Mouse (Mus musculus) neural tube, embryonic 12.5 days (tissue): ENCODE data around the gene Slc30a4. TPM values are rescaled to one million over a fixed set of nuclear protein-coding genes. Genes with fewer than 3 reads are reported as not detected.

Experiments
- ATAC-seq: fragments of 200-750 bp; cut with Nextera tagmentation; 2 replicates; pipeline ENCODE4 v1.8.0; 2017; ENCODE audit warnings: low read depth, mild to moderate bottlenecking, moderate TSS enrichment, moderate library complexity; ENCODE audit not compliant: low FRiP score
- H3K27ac ChIP-seq: fragments of 300-500 bp; sonication (generic); 2 replicates; pipeline ENCODE4 v1.5.1; 2016
- H3K27me3 ChIP-seq: fragments of 300-500 bp; sonication (generic); replicated peaks from 2 replicates; pipeline ENCODE4 v1.6.1; 2016; ENCODE audit warnings: mild to moderate bottlenecking
- H3K36me3 ChIP-seq: fragments of 300-500 bp; sonication (generic); 2 replicates; pipeline ENCODE4 v1.6.1; 2016; ENCODE audit warnings: mild to moderate bottlenecking
- H3K4me1 ChIP-seq: fragments of 300-500 bp; sonication (generic); 2 replicates; pipeline ENCODE4 v1.6.1; 2016
- H3K4me2 ChIP-seq: fragments of 300-500 bp; sonication (generic); replicated peaks from 2 replicates; pipeline ENCODE4 v1.6.1; 2016; ENCODE audit warnings: mild to moderate bottlenecking
- H3K4me3 ChIP-seq: fragments of 300-500 bp; sonication (generic); 2 replicates; pipeline ENCODE4 v1.5.1; 2016
- H3K9ac ChIP-seq: fragments of 300-500 bp; sonication (generic); 2 replicates; pipeline ENCODE4 v1.6.1; 2016; ENCODE audit warnings: mild to moderate bottlenecking
- H3K9me3 ChIP-seq: fragments of 300-500 bp; sonication (generic); 2 replicates; pipeline ENCODE4 v1.6.1; 2016; ENCODE audit warnings: mild to moderate bottlenecking
- WGBS: fragments of 180-500 bp; shearing (Covaris S2); methylation state at CpG from one replicate; pipeline ENCODE4 v1.1.7; 2016; 5-methylcytosine and 5-hydroxymethylcytosine counted together
- microRNA counts: library from miRNA; unstranded; fragments of <30 nt; microRNA quantifications from one replicate; lab custom pipeline; 2017
- microRNA-seq: library from miRNA; unstranded; fragments of <30 nt; microRNA quantifications from one replicate; pipeline ENCODE4, GENCODE M21; 2017
- polyA plus RNA-seq: library from polyadenylated mRNA; unstranded; fragments of >200 nt; fragmentation: Nextera tagmentation; extraction: Ambion mirVana; gene quantifications from 2 replicates; pipeline ENCODE4 v1.2.1, GENCODE M21; 2016

The Slc30a4 gene
- polyA plus RNA-seq, 1 experiment from 2014 or later, result 9.4 TPM

DNA sequence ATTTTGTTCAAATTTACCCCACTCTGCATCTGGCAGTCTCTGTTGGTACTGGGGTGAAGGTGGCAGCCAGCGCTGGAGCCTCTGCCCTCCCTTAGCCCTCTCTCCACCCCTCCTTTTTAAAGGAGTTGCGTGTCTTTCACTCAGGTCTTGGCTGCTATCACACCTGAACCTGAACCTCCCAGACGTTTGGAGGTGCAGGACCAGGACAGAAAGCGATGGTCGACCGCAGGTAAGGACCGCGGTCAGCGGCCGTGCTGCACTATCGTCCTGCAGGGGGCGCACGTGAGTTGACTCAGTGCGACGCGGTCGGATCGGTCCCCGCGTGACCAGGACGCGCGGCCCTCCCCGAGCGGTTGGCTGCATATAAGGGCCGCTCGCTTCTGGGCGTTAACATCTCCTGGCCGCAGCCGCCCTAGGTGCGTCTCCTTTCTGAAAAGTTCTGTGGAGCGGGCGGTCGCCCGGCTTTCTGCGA, 64.9 kb downstream of the Slc30a4 start:
- Histone ChIP-seq H3K27me3 (peaks cover 6% of the 10 kb centered on the region; the same call in 1 of the 2 replicates), H3K4me3 (peak overlapping the region; percentile 32), H3K27ac (no peak overlapping the region), H3K4me1 (no peaks in the 10 kb centered on the region), H3K9ac (peak overlapping the region; percentile 52; the same call in 1 of the 2 replicates), H3K9me3 (no peaks in the 10 kb centered on the region), H3K36me3 (peaks cover 20% of the 10 kb centered on the region), H3K4me2 (peak overlapping the region; percentile 78)
- ATAC-seq, result peak; percentile 82
- 2% methylated on average over 36 of the region's 36 CpGs for WGBS

DNA sequence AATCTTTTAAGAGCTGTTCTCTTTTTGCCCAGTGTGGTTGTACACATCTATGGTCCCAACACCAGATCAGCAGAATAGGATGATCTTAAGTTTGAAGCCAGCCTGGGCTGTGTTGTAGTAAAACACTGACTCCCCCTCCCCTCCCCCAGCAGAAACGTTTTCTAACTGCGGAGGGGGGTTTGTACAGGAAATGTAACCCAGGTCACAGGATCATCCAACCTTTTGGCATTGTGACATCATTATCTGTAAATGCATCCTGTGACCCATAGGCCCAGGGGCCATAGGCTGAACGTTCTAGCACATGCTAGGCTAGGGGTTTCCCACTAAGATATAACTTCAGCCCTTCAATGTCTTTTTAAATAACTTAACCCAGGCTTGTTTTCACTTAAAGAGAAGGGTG, 65.8 kb downstream of the Slc30a4 start, which contains the start of gene AA467197:
AA467197 (plus strand) TSS at position 301 of the 400 bp plus-strand sequence.
- Histone ChIP-seq H3K4me3 (peak within 1 kb of the TSS; percentile 32), H3K27me3 (peaks cover 6% of the 10 kb centered on the region; the same call in 1 of the 2 replicates), H3K27ac (no peak within 1 kb of the TSS), H3K4me2 (peak within 1 kb of the TSS; percentile 78), H3K36me3 (peaks cover 22% of the 10 kb centered on the region), H3K4me1 (peaks cover 6% of the 10 kb centered on the region; the same call in 1 of the 2 replicates), H3K9me3 (no peaks in the 10 kb centered on the region), H3K9ac (peak within 1 kb of the TSS; percentile 52; the same call in 1 of the 2 replicates)
- ATAC-seq, result no peak
- 65% methylated on average over 3 of the region's 3 CpGs for WGBS

MicroRNA genes within 50 kb of the gene (microRNA counts, 519-probe panel; counts per million panel counts)
- microRNA mmu-miR-147 (lab: Ali Mortazavi, UCI), result 342 counts per million, percentile 67 among the panel's probes with 10 or more counts

Small RNA genes lying within 50 kb of the gene (microRNA-seq; reads per million reads assigned to microRNA genes)
- gene Mir147, result 5.0 reads per million, percentile 15 among the genes with 10 or more reads in this experiment

Other genes with a start within 250 kb of the Slc30a4 start
- gene Gm14085, start 217.7 kb downstream of the Slc30a4 start, polyA plus RNA-seq, result not detected in 2 replicates
- gene Gatm, start 91.4 kb downstream of the Slc30a4 start, polyA plus RNA-seq, result 19.1 and 21.6 TPM in 2 replicates
- gene AA467197, start 65.7 kb downstream of the Slc30a4 start, polyA plus RNA-seq, result 0.63 and 0.65 TPM in 2 replicates
- gene Bloc1s6, start 35.8 kb upstream of the Slc30a4 start, polyA plus RNA-seq, result 74.1 and 75.6 TPM in 2 replicates
- gene Sqor, start 62.6 kb upstream of the Slc30a4 start, polyA plus RNA-seq, result 2.2 and 2.4 TPM in 2 replicates